Mouse (Mus musculus) splenic B cell, adult 2 months (primary cell): ENCODE results near the gene Prkar2b.

Source experiments
- DNase-seq: peaks from one replicate; pipeline ENCODE4 v3.0.0-alpha.2; 2011; ENCODE audit warnings: low read depth, low spot score
- H3K27me3 ChIP-seq: 2 replicates; pipeline ENCODE4 v1.6.1; 2012; ENCODE audit warnings: mild to moderate bottlenecking, low read length, moderate library complexity, mixed read lengths; ENCODE audit not compliant: control insufficient read depth, poor library complexity, insufficient read depth, severe bottlenecking
- H3K36me3 ChIP-seq: 2 replicates; pipeline ENCODE4 v1.6.1; 2012; ENCODE audit warnings: mild to moderate bottlenecking, low read length, moderate library complexity, mixed read lengths; ENCODE audit not compliant: control insufficient read depth, poor library complexity, insufficient read depth, severe bottlenecking

The Prkar2b gene

DNA sequence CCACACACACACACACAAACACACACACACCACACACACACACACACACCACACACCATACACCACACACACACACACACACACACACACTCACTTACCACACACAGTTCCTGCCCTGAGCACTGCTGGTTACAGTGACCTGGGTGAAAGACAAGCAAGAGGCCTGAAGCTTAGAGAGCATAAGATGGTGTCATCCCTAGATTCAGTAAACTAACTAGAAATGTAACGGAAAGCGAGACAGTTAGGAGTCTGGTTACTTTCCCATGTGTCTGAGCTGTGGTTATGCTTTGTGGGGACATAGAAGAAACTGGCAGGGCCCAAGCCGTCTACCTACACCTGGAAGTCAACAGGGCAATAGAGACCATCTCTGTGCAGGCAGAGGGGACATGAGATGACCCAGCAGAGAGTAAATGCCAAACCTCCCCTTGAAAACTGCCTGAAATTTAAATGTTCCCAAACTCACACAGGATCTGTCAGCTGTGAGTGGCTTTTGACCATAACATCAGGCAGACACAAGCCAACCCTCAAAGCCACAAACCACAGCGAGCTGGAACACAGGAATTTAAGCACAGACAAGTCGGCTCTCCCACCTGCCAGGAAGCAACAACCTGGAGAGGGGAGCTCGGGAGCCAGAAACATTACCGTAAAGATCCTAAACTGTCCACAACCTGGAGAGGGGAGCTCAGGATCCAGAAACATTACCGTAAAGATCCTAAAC lies 51.7 kb downstream of the Prkar2b start:
- no peak for DNase-seq
- Histone ChIP-seq H3K27me3 (no peaks in the 10 kb centered on the region), H3K36me3 (no peaks in the 10 kb centered on the region)

DNA sequence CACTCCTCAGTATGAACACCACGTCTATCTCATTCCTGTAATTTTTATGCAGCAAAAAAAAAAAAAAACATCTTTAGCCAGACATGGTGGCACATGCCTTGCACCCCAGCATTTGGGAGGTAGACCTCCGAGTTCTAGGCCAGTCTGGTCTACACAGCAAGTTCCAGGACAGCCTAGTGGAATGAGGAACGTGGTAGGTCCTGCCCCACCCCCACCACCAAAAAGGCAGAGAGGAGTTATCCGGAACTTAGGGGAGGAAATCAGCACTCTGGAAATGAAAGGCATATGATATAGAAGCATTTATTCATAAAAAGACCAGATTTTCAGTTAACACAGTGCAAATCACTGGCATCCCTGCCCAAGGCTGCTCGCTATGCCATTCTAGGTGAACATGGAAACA lies 52.4 kb downstream of the Prkar2b start:
- H3K36me3 ChIP-seq = no peaks in the 10 kb centered on the region
- no peak for DNase-seq

DNA sequence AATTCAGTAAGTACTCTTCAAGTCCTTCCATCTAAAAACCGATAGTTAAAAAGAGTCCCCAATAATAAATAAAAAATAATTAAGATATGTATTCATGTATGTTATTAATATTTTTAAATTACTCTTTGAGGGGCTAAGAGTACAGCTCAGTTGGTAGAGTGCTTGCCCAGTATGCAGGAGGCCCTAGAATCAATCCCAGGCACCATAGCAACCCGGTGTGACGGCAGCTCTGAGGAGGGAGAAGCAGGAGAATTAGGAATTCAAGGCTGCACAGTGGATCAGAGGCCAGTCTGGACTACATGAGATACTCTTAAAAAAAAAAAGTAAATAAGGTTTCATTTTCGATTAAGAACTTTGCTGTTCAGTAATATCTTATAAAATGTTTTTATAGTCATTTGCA lies 53.5 kb downstream of the Prkar2b start:
- DNase-seq = no peak
- H3K27me3 ChIP-seq = no peaks in the 10 kb centered on the region
- no peaks in the 10 kb centered on the region for H3K36me3 ChIP-seq

More for the DNA sequence above, 52.4 kb downstream of the Prkar2b start:
- no peaks in the 10 kb centered on the region for H3K27me3 ChIP-seq

DNA sequence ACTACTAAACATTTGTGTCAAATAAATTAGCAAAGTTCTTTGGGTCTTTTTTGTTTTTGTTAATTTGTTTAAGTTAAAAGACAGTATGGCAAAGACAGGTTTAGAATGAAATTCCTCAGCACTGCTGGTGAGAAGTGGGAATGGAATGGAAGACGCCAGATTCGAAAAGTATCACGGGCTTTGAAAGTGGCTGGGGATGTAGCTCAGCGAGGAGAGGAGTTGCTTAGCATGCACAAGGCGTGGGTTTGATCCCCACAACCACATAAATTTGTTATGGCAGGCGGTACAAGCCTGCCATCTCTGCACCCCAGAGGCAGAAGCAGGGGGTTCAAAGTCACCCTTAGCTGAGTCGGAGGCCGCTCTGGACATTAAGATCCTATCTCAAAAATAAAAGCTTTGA lies 54.1 kb downstream of the Prkar2b start:
- no peak for DNase-seq
- no peaks in the 10 kb centered on the region for H3K36me3 ChIP-seq
- H3K27me3 ChIP-seq = no peaks in the 10 kb centered on the region

DNA sequence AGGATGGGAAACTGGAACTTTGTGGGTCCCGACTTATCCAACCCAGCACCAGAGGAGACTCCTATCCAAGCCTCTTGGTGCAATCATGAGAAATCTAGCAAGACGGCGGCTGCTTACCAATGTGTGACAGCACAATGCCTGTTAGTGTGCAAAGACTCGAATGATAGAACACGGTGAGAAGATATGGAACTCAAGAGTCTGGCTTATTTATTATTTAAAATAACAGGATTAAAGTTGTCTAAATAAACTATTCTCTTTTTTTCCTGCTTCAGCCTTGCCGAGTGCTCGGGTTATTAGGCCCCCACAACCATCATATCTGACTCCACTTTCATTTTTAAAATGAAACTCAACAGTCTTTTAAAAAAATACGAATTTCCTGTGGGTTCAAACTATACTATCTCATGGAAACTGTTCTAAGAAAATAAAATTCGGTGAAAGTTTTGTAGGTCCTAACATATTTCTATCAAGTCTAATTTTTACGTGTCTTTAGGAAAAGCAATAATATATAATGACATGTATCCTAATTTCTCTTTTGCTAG lies 54.6 kb downstream of the Prkar2b start:
- peak; percentile 17 for DNase-seq
- Histone ChIP-seq H3K27me3 (no peaks in the 10 kb centered on the region), H3K36me3 (no peaks in the 10 kb centered on the region)

DNA sequence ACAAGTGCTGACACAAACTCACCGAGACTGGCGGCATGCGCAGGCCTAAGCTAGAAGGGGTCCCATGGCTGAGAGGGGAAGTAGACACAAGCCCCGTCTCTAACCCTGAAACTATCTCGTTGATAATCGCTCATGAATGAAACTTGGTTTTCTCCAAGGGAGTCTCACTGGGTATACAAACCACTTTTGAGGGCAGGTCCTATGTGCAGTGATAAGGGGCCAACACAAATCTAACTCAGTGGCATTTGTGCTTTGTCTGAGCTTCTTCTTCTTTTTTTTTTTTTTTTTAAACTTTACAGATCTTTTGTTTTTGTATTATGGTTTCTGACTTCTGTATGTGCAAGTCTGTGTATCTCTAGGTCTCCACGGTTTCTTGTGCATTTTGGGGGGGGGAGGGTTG lies 60.6 kb downstream of the Prkar2b start:
- no peaks in the 10 kb centered on the region for H3K36me3 ChIP-seq
- DNase-seq = no peak
- no peaks in the 10 kb centered on the region for H3K27me3 ChIP-seq

DNA sequence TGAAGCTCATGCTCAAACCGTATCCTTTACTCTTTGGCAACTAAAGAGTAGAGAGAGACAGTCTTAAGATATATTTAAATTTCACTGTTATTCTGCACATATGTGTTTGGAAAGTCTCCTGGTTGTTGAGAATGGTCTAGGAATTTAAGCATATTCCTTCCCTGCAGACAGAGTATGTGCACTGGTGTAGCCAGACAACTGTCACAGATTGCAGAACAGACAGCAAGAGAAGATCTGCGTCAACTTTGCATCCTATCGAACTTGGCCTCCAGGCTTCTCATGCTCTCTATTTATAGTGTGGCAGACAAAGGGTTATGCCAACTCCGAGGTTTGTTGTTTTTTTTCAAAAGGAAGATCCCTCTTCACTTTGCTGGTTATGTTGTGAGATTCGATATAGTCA lies 62.4 kb downstream of the Prkar2b start:
- DNase-seq = no peak
- no peaks in the 10 kb centered on the region for H3K36me3 ChIP-seq
- H3K27me3 ChIP-seq = no peaks in the 10 kb centered on the region

DNA sequence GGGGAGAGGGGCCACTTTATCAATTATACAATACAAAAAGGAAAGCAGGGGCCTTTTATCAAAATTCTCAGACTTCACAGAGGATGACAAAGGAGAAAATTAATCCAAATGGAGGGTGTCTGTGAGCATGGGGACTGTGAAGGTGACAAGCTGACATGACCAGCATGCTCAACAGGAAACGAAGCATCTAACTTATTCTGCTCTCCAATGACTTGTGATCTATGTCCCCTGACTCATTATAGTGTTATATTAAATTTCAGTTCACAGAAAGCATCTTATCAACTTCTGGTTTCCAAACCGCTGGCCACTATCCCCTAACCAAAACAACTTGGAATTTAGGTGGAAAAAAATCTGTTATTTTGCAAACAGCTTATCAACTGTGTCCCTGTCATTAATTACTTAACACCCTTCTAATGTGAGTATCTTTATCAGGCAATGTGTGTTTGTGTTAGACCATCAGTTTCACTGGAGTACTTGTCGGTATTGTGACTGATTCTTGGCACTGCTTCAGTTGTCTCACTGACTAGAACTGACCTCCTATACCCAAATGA lies 63.7 kb downstream of the Prkar2b start:
- Histone ChIP-seq H3K27me3 (no peaks in the 10 kb centered on the region), H3K36me3 (no peaks in the 10 kb centered on the region)
- no peak for DNase-seq

DNA sequence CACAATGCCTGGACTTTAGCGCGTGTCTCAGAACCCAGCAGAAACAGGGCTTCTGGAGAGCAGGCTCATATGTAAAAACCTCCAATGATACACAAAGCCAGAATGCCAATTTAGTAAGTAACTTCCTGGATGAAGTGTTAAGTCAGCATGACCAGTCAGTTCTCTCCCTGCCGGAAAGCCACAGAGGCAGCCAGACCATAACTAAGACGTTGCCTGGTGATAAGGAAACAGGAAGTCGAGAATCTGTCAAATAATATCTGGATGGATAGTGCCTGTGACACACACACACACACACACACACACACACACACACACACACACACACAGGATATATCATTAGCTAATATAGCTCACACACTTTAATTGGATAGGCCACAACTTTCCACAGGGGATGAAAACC lies 64.2 kb downstream of the Prkar2b start:
- peak; percentile 78 for DNase-seq
- no peaks in the 10 kb centered on the region for H3K27me3 ChIP-seq

DNA sequence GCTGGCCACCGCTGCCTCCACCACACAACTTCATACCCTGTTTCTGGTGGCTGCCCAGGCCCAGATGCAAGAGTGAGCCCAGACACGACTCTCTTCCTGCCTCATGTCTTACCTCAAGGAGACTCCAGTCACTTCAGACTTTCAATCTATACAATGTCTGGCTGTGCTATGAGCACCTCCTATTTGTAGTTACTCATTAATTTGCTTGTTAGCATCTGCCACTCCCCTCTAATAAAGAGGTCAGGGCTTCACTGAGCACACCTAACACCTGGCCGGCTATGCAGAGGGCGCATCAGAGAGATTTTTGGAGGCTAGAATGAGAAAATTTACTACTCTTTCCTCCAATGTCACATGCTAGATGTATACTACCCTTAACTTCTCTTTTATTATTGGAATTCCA lies 70.5 kb downstream of the Prkar2b start:
- no peak for DNase-seq
- Histone ChIP-seq H3K36me3 (no peaks in the 10 kb centered on the region), H3K27me3 (no peaks in the 10 kb centered on the region)

More for the DNA sequence above, 64.2 kb downstream of the Prkar2b start:
- H3K36me3 ChIP-seq = no peaks in the 10 kb centered on the region

DNA sequence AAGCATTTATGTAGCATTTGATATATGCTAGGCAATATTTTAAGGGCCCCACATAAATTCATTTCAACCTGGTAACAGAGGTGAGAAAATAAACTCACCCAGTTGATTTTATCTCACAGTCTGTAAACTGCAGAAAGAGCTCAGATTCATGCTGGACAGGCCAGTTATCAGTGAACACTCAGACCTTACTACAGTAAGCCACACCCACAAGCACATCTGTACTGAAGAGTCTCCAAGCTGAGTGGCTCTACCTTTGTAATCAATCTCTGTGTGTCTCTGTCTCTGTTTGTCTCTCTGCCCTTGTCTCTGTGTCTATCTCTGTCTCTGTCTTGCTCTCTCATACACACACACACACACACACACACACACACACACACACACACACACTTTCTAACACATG lies 71.4 kb downstream of the Prkar2b start:
- DNase-seq = no peak
- Histone ChIP-seq H3K36me3 (no peaks in the 10 kb centered on the region), H3K27me3 (no peaks in the 10 kb centered on the region)

DNA sequence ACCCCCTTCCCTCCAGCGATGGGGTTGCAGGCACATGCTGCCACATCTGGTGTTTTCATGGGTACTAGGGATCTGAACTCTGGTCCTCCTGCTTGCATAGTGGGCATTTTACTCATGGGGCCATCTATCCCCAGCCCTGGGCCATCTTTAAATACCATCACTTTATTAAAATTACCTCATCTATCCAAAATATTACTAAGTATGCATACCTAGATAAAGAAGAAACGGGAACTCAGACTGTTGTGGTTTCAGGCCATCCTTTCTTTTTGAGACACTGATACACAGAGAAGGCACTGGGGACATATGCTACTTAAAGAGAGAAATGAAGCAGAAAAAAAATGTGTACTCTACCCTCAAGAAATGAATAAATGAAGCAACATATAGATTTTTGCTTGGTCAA lies 74.6 kb downstream of the Prkar2b start:
- no peak for DNase-seq
- no peaks in the 10 kb centered on the region for H3K36me3 ChIP-seq
- H3K27me3 ChIP-seq = no peaks in the 10 kb centered on the region

DNA sequence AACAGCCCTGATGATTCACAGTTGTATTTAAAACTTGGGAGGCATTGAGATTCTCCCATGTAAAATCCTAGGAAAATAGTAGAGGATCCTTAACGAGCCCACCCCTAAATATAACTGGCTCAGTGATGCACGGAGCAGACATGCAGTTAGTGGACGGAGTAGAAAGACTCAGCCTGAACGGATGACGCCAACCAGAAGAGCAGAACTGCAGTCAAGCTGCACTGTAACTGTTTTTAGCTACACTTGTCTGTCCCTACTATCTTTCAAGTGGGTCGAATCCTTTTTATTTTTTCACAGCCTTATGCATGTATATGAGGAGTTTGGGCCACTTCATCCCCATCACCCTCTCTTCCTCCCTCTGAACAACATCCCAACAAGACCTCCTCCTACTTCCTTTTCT lies 75.4 kb downstream of the Prkar2b start:
- H3K36me3 ChIP-seq = no peaks in the 10 kb centered on the region
- no peaks in the 10 kb centered on the region for H3K27me3 ChIP-seq
- DNase-seq = no peak

DNA sequence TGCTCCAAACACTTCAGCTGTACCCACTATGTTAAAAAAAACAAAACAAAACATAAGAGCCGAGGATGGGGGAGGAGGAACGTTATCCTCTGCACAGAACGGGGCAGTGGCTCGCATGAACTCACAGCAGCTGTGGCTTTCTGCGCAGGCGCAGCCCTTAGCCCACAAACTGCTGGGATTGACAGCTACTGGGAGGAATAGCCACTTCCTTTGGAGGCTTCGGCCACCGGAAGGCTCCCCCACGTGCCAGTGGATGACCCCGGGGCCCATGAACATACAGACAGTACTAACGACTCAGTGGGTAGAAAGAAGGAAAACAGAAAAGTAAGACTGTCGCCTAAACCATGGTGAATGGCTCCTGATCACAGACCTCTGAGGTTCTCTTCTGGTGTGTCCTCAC lies 76.4 kb downstream of the Prkar2b start:
- DNase-seq = no peak
- H3K27me3 ChIP-seq = no peaks in the 10 kb centered on the region
- no peaks in the 10 kb centered on the region for H3K36me3 ChIP-seq

DNA sequence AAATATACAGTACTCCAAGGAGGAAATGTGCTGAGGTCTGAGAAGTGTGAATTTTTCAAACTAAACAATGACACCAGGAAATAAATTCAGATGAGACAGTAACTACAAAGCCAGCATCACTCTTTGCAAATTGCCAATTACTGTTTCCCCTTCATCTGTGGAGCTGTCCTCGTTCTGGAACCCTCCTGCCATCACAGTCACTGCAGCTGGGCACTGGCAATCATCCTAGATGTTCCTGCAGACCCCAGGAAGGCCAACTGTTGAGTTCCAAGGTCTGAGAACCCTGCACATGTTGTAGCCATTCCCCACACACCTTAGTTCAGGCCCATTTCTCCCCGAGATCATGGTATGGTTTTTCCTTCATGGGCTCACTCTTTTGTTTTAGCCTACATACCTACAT lies 76.9 kb downstream of the Prkar2b start:
- Histone ChIP-seq H3K36me3 (no peaks in the 10 kb centered on the region), H3K27me3 (no peaks in the 10 kb centered on the region)
- no peak for DNase-seq

DNA sequence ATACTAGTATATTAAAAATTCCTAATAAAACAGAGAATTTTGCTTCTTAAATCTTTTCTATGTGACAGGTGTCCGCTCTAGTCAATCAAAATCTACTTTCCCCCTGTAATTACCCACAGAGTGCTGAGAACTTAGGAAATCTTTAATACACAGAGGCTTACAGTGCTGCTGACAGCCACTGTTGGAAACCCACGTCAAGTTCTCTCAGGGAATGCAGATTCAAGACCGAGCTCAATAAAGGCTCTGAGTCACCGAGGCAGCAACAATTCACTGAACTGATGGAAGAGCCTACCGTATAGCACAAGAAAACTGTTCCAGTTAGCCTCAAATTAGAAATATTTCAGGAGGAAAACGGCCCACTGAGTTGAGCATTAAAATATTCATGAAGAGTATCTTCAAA lies 77.3 kb downstream of the Prkar2b start:
- H3K36me3 ChIP-seq = no peaks in the 10 kb centered on the region
- H3K27me3 ChIP-seq = no peaks in the 10 kb centered on the region
- DNase-seq = no peak
